Mouse (Mus musculus): ENCODE results near the gene Tbc1d8.

DNA sequence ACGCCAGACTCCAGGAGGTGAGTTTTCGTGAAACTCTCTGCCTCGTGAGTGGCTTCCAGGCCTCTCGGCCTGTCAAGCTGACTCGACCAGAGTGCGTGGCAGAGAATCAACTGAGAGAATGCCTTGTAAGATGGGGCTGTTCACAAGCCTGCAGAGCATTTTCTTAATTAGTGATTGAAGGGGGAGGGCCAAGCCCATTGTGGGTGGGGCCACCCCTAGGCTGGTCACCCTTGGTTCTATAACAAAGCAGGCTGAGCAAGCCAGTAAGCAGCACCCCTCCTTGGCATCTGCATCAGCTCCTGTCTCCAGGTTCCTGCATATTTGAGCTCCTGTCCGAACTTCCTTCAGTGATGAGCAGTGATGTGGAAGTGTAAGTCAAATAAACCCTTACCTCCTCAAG, 42.8 kb upstream of the Tbc1d8 start:
- no peak for TF ChIP-seq POLR2A (IDR thresholded peaks at IDR 0.05; ENCODE audit: low read depth, low read length)
- TF ChIP-seq CTCF (conservative IDR thresholded peaks at IDR 0.05; ENCODE audit: insufficient read depth, insufficient read length, low read depth, low read length): no peak

Data from kidney, adult 2 months (tissue).